Mouse (Mus musculus) heart, embryonic 14.5 days (tissue): ENCODE measurements around the gene Cept1. TPM values are rescaled to one million over a fixed set of nuclear protein-coding genes. Genes with fewer than 3 reads are reported as not detected.

ENCODE experiments used
- ATAC-seq: fragments of 200-750 bp; cut with Nextera tagmentation; 2 replicates; pipeline ENCODE4 v1.8.0; 2017; ENCODE audit warnings: low read depth, moderate TSS enrichment; ENCODE audit not compliant: insufficient number of reproducible peaks, insufficient read depth, low FRiP score
- H3K27ac ChIP-seq, 2 experiments: fragments of 200-500 bp in 1 of 2; fragments of 300-500 bp in 1 of 2; sonication (generic) in 1 of 2; replicated peaks in 1 of 2; 2 replicates each; pipeline ENCODE4 v1.5.1; 2012 to 2014; ENCODE audit warnings: low read depth in 2 of 2, low read length in 2 of 2, control low read depth in 1 of 2, mild to moderate bottlenecking in 1 of 2, mixed read lengths in 1 of 2; ENCODE audit not compliant: control insufficient read depth in 1 of 2, insufficient read depth in 1 of 2
- H3K27me3 ChIP-seq: fragments of 300-500 bp; sonication (generic); 2 replicates; pipeline ENCODE4 v1.6.1; 2014; ENCODE audit warnings: mild to moderate bottlenecking, low read length, control low read depth; ENCODE audit not compliant: control insufficient read depth, insufficient read depth
- H3K36me3 ChIP-seq: fragments of 300-500 bp; sonication (generic); 2 replicates; pipeline ENCODE4 v1.6.1; 2014; ENCODE audit warnings: mild to moderate bottlenecking, control low read depth, low read length, mixed read lengths; ENCODE audit not compliant: control insufficient read depth, insufficient read depth
- H3K4me1 ChIP-seq, 2 experiments: fragments of 200-500 bp in 1 of 2; fragments of 300-500 bp in 1 of 2; sonication (generic) in 1 of 2; 2 replicates each; pipeline ENCODE4 v1.6.1; 2012 to 2014; ENCODE audit warnings: low read length in 2 of 2, control low read depth in 1 of 2, mixed read lengths in 1 of 2; ENCODE audit not compliant: control insufficient read depth in 2 of 2, insufficient read depth in 2 of 2
- H3K4me2 ChIP-seq: fragments of 300-500 bp; sonication (generic); 2 replicates; pipeline ENCODE4 v1.6.1; 2014; ENCODE audit warnings: mild to moderate bottlenecking, low read length
- H3K4me3 ChIP-seq, 2 experiments: fragments of 200-500 bp in 1 of 2; fragments of 300-500 bp in 1 of 2; sonication (generic) in 1 of 2; 2 replicates each; pipeline ENCODE4 v1.5.1; 2012 to 2014; ENCODE audit warnings: low read length in 2 of 2, mild to moderate bottlenecking in 2 of 2, control low read depth in 1 of 2, low read depth in 1 of 2, moderate library complexity in 1 of 2; ENCODE audit not compliant: control insufficient read depth in 1 of 2, insufficient read depth in 1 of 2
- H3K9ac ChIP-seq: fragments of 300-500 bp; sonication (generic); 2 replicates; pipeline ENCODE4 v1.6.1; 2014; ENCODE audit warnings: mild to moderate bottlenecking, low read length
- H3K9me3 ChIP-seq: fragments of 300-500 bp; sonication (generic); 2 replicates; pipeline ENCODE4 v1.6.1; 2016; ENCODE audit warnings: low read length, control low read depth; ENCODE audit not compliant: control insufficient read depth
- WGBS: fragments of 180-500 bp; shearing (Covaris S2); extraction: QIAGEN DNeasy Blood & Tissue Kit; methylation state at CpG from one replicate; pipeline ENCODE4 v1.1.7; 2014; 5-methylcytosine and 5-hydroxymethylcytosine counted together
- polyA plus RNA-seq: library from polyadenylated mRNA; unstranded; fragments of >200 nt; fragmentation: Nextera tagmentation; extraction: Ambion mirVana; gene quantifications from 2 replicates; pipeline ENCODE4 v1.2.1, GENCODE M21; 2014

The Cept1 gene
- polyA plus RNA-seq, 1 experiment from 2014 or later, result 37.0 TPM

DNA sequence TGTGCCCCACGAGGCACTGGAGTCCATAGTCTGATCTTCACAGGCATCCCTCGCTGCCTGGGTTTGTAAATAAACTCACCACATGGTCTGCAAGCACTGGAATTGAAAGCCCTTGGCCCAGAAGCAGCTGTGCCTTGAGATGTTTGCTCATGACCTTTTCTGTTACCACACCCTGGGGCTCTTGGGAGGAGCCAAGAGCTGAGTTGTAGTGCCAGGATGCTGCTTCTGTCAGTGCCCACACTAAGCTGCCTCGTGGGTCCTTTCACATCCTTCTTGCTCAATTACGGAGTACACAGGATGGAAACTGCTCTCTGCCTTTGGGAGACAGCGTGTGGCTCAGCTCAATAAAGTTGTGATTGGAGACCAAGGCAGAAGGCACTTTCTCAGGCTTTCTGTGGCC, 61.8 kb downstream of the Cept1 start:
- Histone ChIP-seq H3K4me3 (no peak overlapping the region), H3K9ac (no peak overlapping the region), H3K36me3 (no peaks in the 10 kb centered on the region), H3K4me2 (no peak overlapping the region), H3K9me3 (no peaks in the 10 kb centered on the region), H3K27ac (no peak overlapping the region), H3K4me1 (peaks cover 3 to 10% of the 10 kb centered on the region in 2 experiments; a peak in 2 of 4 replicates), H3K27me3 (no peaks in the 10 kb centered on the region)
- 72% methylated on average over 5 of the region's 5 CpGs for WGBS
- no peak for ATAC-seq

DNA sequence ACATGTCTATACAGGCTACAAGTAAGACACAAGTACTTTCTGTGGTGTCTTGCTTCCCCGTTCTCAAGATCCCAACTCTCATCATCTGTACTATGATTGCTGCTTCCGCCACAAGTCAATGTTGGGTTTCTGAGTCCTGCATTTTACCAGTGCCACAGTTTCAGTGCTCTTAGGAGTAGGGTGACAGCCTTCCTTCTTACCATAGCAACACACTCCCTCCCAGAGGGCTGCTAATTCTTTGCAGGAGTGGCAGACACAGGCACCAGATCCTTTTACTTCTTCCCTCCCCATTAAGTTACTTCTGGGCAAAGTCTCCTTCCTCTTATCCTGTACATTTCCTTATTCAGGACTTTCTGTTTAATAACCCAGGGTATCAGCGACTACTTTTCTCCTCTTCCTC, 62.7 kb downstream of the Cept1 start:
- ATAC-seq, result no peak
- no peak overlapping the region for H3K27ac ChIP-seq
- WGBS, result 73% methylated on average over 3 of the region's 3 CpGs

DNA sequence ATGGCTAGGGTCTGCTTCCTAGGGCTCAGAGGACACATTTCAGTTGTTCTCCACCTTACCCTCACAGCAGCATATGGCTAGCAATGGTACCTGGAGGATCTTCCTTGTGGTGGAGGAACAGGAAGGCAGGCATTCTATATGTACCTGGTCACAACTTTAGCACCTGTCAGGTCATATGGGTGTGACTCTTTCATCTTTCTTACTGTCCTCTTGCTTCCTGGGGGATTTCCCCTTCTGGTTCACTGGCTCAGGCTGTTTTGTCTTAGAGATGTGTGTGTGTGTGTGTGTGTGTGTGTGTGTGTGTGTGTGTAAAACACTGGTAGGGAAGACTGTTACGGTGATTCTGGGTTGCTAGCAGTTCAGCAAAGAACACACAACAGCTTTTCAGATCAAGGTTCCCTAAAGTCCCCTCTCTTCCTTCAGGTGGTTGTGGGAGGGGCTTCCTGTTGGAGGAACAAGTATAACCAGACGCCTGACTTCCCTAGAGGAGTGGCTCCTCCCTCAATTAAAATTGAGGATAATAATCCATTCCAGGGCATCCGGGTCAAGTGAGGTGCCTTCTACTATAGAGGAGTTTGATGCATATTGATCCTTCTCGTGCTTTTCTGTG, 63.7 kb downstream of the Cept1 start:
- Histone ChIP-seq H3K36me3 (no peaks in the 10 kb centered on the region), H3K27me3 (no peaks in the 10 kb centered on the region), H3K4me1 (peaks cover 3 to 10% of the 10 kb centered on the region in 2 experiments; a peak in 2 of 4 replicates), H3K4me3 (no peak overlapping the region), H3K9ac (no peak overlapping the region), H3K27ac (no peak overlapping the region), H3K4me2 (no peak overlapping the region), H3K9me3 (no peaks in the 10 kb centered on the region)
- 66% methylated on average over 4 of the region's 4 CpGs for WGBS
- no peak for ATAC-seq

More for the DNA sequence above, 62.7 kb downstream of the Cept1 start:
- H3K4me1 ChIP-seq, result peaks cover 3 to 10% of the 10 kb centered on the region in 2 experiments; a peak in 2 of 4 replicates
- no peak overlapping the region for H3K4me3 ChIP-seq
- no peaks in the 10 kb centered on the region for H3K27me3 ChIP-seq
- no peak overlapping the region for H3K4me2 ChIP-seq
- H3K36me3 ChIP-seq, result no peaks in the 10 kb centered on the region
- H3K9ac ChIP-seq, result no peak overlapping the region
- no peaks in the 10 kb centered on the region for H3K9me3 ChIP-seq

DNA sequence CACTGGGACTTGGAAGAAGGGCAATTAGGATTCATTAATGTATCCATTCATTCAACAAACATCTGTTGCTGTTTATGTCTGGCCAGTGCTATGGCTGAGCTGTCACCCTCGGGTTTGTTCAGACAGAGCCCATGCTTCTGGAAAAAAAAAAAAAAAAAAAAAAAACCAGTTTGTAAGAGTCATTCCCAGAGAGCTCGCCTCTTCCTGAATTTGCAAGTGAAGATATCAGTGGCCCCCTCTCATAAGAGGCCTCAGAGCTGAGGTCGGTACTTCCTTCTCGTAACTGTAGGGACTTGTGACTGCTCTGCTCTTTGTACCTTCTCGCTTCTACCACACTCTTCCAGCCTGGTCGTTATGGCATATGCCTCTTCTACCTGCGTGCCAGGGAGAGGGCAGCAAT, 64.3 kb downstream of the Cept1 start:
- H3K9me3 ChIP-seq, result no peaks in the 10 kb centered on the region
- H3K36me3 ChIP-seq, result no peaks in the 10 kb centered on the region
- no peaks in the 10 kb centered on the region for H3K27me3 ChIP-seq
- H3K27ac ChIP-seq, result no peak overlapping the region
- H3K4me3 ChIP-seq, result peak overlapping the region in 1 of 2 experiments; percentile 66; a peak in 1 of 4 replicates
- H3K4me2 ChIP-seq, result peak overlapping the region; percentile 89
- H3K9ac ChIP-seq, result no peak overlapping the region
- WGBS, result 53% methylated on average over 7 of the region's 7 CpGs
- peaks cover 3 to 10% of the 10 kb centered on the region in 2 experiments; a peak in 2 of 4 replicates for H3K4me1 ChIP-seq
- ATAC-seq, result no peak

DNA sequence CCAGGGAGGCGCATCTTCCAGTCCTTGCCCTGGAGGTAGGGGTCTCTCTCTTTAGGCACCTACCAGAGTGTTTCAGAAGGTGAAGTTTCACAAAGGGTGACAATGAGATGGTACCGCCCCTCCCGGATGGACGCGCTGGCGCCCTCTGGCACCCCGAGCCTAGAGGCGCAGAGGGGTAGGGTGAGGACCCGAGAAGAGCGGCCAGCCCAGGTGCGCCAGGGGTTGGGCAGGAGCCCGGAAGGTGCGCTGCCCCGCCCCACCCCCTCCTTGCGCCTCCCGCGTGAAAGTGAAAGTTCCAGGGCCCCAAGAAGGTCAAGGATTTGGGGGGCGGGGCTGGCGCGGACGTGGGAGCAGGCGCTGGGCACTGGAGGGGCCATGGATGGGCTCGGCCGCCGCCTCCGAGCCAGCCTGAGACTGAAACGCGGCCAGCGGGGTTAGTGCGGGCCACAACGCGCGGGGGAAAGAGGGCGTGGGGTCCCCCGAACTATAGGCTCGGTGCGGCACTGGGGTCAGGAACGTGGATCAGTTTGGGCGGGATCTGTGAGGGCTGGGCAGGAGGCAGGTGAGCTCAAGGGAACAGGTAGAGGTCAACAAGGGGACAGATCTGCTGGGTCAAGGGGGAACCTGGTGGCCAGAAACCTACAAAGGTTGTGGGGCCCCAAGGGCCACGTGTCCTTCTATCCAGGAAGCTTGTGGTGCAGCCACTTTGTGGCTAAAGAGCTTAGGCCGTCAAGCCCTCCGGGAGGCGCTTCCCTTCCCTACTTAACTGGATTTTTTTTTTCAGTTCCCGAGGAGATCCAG, 65.1 kb downstream of the Cept1 start, which contains the start of gene Dennd2d:
Gene Dennd2d, plus strand, starts transcription at position 125 of the 801 bp plus-strand sequence.
- 2% methylated on average over 44 of the region's 44 CpGs for WGBS
- no peaks in the 10 kb centered on the region for H3K9me3 ChIP-seq
- H3K27ac ChIP-seq, result no peak within 1 kb of the TSS
- ATAC-seq, result no peak
- peaks cover 3 to 10% of the 10 kb centered on the region in 2 experiments; a peak in 2 of 4 replicates for H3K4me1 ChIP-seq
- peak within 1 kb of the TSS; percentile 69 for H3K9ac ChIP-seq
- no peaks in the 10 kb centered on the region for H3K36me3 ChIP-seq
- no peaks in the 10 kb centered on the region for H3K27me3 ChIP-seq
- peak within 1 kb of the TSS; percentile 65 to 66 for H3K4me3 ChIP-seq
- peak within 1 kb of the TSS; percentile 89 for H3K4me2 ChIP-seq

DNA sequence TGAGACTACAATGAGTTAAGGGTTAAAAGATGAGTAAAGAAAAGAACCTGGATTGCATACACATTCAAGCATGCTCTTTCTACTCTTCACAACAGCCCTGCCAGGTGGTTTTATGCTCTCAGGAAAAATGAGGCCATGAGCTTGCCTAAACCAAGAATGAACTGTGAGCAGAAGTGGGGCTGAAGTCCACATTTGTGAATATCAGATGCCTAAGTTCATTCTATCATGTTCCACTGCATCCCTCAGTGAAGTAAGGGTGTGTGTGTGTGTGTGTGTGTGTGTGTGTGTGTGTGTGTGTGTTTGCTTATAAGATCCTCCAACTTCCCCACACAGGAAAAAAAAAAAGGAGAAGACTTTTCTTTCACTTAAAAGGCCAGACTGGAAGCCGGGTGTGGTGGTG, 70.7 kb downstream of the Cept1 start:
- no peak for ATAC-seq
- Histone ChIP-seq H3K4me3 (no peak overlapping the region), H3K4me2 (no peak overlapping the region), H3K36me3 (no peaks in the 10 kb centered on the region), H3K9ac (no peak overlapping the region), H3K27me3 (no peaks in the 10 kb centered on the region), H3K9me3 (no peaks in the 10 kb centered on the region), H3K27ac (no peak overlapping the region), H3K4me1 (no peaks in the 10 kb centered on the region)
- WGBS, result 75% methylated on average over 1 of the region's 1 CpGs

- WGBS, result 72% methylated on average over 4 of the region's 4 CpGs
- ATAC-seq, result no peak
Measured at GRCm38 (mm10) chr3:106474210-106474609, 73.4 kb downstream of the Cept1 start.

More at GRCm38 (mm10) chr3:106474210-106474609, 73.4 kb downstream of the Cept1 start:
- Histone ChIP-seq H3K36me3 (no peaks in the 10 kb centered on the region), H3K4me1 (no peaks in the 10 kb centered on the region), H3K9ac (no peak overlapping the region), H3K4me3 (no peak overlapping the region), H3K4me2 (no peak overlapping the region), H3K27me3 (no peaks in the 10 kb centered on the region), H3K27ac (no peak overlapping the region), H3K9me3 (no peaks in the 10 kb centered on the region)
